Mouse (Mus musculus) brain, embryonic 14.5 days (tissue): ENCODE measurements around the gene Eln. TPM values are rescaled to one million over a fixed set of nuclear protein-coding genes. Genes with fewer than 3 reads are reported as not detected.

ENCODE experiments used
- DNase-seq: peaks from one replicate; pipeline ENCODE4 v3.0.0-alpha.2; 2011; ENCODE audit warnings: low read depth
- CTCF ChIP-seq: fragments of 200-500 bp; IDR thresholded peaks from 2 replicates; pipeline ENCODE4 v1.5.1; 2012; ENCODE audit warnings: inconsistent platforms, mild to moderate bottlenecking, moderate library complexity, borderline replicate concordance; ENCODE audit not compliant: insufficient read depth, insufficient read length; ENCODE audit errors: extremely low read depth
- POLR2A ChIP-seq: fragments of 200-500 bp; IDR thresholded peaks from 2 replicates; pipeline ENCODE4 v1.6.1; 2012; ENCODE audit warnings: mild to moderate bottlenecking, inconsistent platforms, borderline replicate concordance; ENCODE audit not compliant: poor library complexity, insufficient read depth, insufficient read length, severe bottlenecking; ENCODE audit errors: extremely low read depth
- polyA plus RNA-seq: library from polyadenylated mRNA; depleted of rRNA; stranded (reverse); fragments of >200 nt; gene quantifications from 2 replicates; pipeline ENCODE4 v1.2.3, GENCODE M21; 2012

Eln gene
- polyA plus RNA-seq, 1 experiment, result 29.1 TPM

DNA sequence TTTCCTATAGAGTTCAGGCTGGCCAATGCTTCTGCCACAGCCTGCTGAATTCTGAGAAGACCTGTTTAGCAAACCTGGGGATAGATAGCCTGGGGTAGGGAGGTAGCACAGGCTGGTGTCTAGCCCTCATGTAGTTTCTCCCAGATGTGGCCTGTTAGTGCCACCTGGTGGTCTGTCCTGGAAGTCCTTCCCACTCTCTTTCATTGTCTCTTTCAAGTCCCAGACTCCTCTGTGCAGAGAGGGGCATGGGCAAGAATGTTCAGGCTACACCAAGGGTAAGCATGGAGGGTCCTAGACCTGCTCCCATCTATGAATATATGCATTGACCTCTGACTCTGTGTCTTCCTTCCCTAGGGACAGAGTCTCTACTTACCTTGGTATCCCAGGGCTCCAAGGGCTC lies 43.0 kb downstream of the Eln start:
- DNase-seq, result peak; percentile 85
- peak; percentile 80 for TF ChIP-seq CTCF
- TF ChIP-seq POLR2A, result no peak

DNA sequence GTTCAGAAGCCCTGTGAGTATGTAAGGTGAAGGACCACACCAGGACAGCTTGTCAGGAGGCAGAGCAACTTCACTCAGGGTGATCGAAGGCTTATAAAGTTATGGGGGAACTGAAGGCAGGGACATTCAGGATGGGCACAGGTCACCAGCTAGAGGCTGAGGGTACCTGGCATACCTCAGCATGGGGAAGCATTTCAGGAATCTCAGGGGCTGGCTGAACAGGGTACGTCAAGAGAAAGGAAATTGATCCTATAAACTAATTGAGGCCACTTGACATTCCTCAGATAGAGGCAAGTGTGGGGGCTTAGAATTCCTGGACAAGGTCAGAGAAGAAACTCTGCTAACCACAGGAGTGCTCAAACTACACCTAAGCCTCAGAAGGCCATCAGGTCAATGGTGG lies 51.6 kb downstream of the Eln start:
- TF ChIP-seq POLR2A (no peak), CTCF (no peak)

DNA sequence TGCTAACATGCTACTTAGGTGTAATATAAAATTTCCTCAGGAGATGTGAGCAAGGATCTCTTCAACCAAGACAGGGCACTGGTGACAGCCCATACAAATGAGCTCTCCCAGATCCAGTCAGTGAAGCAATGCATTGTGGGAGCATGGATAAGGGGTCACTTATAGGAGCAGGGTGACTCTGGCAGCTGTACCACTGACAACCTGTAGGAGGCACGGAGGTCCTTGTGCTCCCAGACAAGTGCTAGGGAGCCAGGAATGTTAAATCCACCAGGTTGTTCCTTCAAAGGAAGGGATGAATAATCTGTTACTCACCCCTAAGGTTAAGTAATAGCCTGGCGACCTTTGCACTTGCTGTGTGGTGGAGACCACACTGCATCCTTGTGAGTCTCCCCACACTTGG lies 52.0 kb downstream of the Eln start:
- no peak for DNase-seq

More for the DNA sequence above, 51.6 kb downstream of the Eln start:
- no peak for DNase-seq

GRCm38 (mm10) chr5:134692704-134693103 lies 54.4 kb downstream of the Eln start:
- TF ChIP-seq CTCF (no peak), POLR2A (no peak)
- no peak for DNase-seq

More for the DNA sequence above, 52.0 kb downstream of the Eln start:
- TF ChIP-seq POLR2A (no peak), CTCF (peak; percentile 13; the same call in 1 of the 2 replicates)

DNA sequence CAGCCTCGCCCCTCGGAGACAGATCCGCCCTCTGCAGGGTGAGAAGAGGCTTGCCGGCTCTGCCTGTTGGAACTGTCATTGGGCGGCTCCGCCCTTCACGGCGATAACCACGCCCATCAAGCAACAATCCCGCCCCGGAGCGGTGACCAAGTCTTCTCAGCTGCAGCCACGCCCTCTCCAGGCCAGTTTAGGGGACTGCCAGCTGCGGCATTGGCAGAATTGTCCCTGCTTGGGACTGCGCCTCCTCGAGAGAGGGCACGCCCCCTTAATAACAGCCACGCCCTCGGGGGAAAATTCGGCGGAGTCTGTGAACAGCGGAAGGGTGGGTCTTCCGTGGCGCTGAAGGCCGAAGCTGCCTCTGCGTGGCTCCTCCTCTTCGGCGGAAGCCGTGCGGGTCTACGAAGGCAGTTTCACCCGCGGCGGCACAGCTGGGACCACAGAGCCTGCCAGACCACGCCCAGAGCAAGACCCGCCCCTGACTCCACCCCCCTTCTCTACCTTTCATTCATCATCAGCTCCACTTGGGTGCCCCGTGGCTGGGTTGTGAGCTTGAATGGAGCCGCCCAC lies 58.3 kb downstream of the Eln start:
- DNase-seq, result peak; percentile 100
- TF ChIP-seq POLR2A (0 out of 2 replicates have a peak, but pooled peaks have one; percentile 14), CTCF (peak; percentile 43)

DNA sequence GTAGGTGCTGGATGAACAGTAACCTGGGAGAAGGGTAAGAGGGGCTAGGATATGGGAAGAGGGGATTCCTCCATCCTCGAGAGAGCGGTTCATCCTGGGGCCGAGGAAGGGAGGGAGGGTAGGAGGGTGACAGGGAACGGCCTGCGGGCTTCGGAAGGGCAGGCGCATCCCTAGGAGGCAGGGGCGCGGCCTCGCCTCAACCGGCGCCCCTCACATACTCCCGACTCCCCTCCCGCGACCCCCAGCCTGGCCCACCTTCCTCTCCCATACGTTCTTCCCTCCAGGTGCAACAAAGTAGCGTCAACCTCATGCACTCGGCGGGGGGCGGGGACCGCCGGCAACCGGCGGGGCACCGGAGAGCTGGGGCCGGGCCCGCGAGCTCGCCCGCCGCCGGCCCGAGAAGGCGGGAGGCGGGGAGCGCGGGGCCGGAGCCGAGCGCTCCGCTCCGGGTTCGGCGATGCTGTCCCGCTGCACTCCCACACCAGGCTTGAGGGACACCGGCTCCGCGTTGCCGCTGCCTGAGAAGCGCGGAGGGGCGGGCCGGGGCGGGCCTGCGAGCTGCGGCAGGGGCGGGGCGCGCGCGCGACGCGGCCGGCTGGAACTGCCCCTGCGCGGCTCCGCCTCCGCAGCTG lies 58.9 kb downstream of the Eln start, which contains the start of gene Limk1:
TSS of gene Limk1 (minus strand) at position 513 of the 632 bp plus-strand sequence.
- TF ChIP-seq POLR2A (peak; percentile 79), CTCF (no peak)
- peak; percentile 39 for DNase-seq

- TF ChIP-seq CTCF (no peak), POLR2A (no peak)
- DNase-seq, result no peak
Measured at GRCm38 (mm10) chr5:134687187-134687586, 59.9 kb downstream of the Eln start.

GRCm38 (mm10) chr5:134686541-134686940 lies 60.6 kb downstream of the Eln start:
- no peak for DNase-seq
- TF ChIP-seq CTCF, result no peak
- no peak for TF ChIP-seq POLR2A

GRCm38 (mm10) chr5:134684398-134684797 lies 62.7 kb downstream of the Eln start:
- TF ChIP-seq POLR2A, result no peak
- TF ChIP-seq CTCF, result no peak
- DNase-seq, result peak; percentile 31

DNA sequence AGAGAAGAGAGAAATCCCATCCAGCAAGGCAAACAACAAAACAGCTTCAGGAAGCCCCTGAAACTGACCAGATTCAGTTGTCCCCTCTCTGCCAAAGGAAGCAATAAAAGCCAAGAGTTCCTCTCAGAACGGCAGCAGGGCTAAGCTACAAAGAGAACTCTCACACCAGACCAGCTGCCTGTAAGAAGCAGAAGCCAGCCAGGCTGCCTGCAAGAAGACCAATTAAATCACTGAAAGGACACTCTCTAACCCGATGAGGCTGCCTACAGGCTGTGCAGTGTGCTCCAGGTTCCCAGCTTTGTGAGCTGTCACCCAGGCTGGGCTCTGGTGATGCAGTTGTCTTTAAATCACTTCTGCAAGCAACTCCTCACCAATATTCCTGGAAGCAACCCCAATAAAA lies 63.3 kb downstream of the Eln start:
- TF ChIP-seq POLR2A (no peak), CTCF (no peak)
- peak; percentile 38 for DNase-seq

- no peak for DNase-seq
Measured at GRCm38 (mm10) chr5:134680238-134680637, 66.9 kb downstream of the Eln start.

DNA sequence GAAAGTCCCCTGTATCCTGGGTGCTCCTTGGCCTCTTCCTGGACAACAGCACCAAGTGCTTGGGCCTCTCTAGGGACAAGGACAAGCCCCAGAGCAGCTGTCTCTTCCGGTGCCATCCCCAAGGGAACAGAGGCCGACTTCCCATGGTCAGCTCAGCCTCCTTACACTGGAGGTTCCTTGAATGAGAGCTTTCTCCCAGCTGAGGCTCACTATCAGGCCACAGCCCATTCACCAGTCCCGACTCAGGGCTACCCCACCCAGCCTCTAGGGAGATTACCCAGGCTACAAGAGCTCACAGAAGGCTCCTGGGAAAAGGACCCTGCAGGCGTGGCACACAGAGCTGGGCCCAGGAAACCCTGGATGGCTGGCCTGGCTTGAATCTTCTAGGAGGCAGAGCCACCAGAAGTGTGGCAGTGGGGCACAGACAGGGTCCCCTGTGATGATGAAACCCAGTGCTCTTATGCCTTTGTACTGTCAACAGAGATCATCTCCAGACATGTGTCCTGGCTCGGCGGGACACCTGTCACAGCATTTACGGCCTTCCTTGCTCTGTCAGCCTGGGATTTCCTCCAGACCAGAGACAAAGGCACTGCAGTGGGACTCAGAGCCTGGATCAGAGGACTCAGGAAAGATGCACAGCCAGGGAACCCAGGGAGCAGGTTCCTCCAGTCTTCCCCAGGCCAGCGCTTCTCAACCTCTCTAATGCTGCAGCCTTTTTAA lies 68.1 kb downstream of the Eln start:
- TF ChIP-seq CTCF, result no peak
- TF ChIP-seq POLR2A, result no peak

More at GRCm38 (mm10) chr5:134680238-134680637, 66.9 kb downstream of the Eln start:
- TF ChIP-seq POLR2A (no peak), CTCF (no peak)

DNA sequence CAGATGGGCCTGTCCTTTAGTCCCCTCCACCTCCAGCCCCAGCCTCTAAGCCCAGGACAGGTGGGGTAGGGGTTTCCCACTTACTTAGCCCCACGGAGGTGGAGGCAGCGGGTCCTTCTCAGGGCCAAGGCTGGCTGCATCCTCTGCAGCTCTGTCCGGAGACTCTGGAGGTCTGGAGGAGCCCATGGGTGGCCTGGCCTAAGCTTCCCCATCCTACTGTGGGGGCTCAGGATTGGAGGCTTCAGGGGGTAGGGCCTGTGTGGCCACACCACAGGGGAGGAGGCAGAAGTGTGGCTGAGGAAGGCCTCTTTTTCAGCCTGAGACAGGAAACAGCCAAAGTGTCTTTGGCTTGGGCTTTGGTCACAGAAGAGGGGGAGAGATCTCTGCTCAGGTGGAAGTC lies 69.1 kb downstream of the Eln start:
- TF ChIP-seq CTCF (no peak), POLR2A (no peak)
- DNase-seq, result no peak

More for the DNA sequence above, 68.1 kb downstream of the Eln start:
- DNase-seq, result no peak
